Mouse (Mus musculus) intestine, postnatal 0 days (tissue): ENCODE measurements at regions not wholly inside any gene's neighbourhood (a gene's known extent, or its start where the extent isn't known, plus 50 kb on each side); places are given as distances from the start of the nearest gene placed in this dataset.

Source experiments
- ATAC-seq: fragments of 200-750 bp; cut with Nextera tagmentation; 2 replicates; pipeline ENCODE4 v1.8.0; 2017; ENCODE audit warnings: mild to moderate bottlenecking, moderate TSS enrichment, moderate library complexity
- H3K27ac ChIP-seq: fragments of 300-500 bp; sonication (generic); 2 replicates; pipeline ENCODE4 v1.5.1; 2014; ENCODE audit warnings: mild to moderate bottlenecking, low read depth, low read length, moderate library complexity
- H3K27me3 ChIP-seq: fragments of 300-500 bp; sonication (generic); replicated peaks from 2 replicates; pipeline ENCODE4 v1.6.1; 2014; ENCODE audit warnings: low read length, mixed read lengths; ENCODE audit not compliant: control insufficient read depth, insufficient read depth
- H3K36me3 ChIP-seq: fragments of 300-500 bp; sonication (generic); 2 replicates; pipeline ENCODE4 v1.6.1; 2014; ENCODE audit warnings: mild to moderate bottlenecking, moderate library complexity; ENCODE audit not compliant: control insufficient read depth, insufficient read depth
- H3K4me1 ChIP-seq: fragments of 300-500 bp; sonication (generic); replicated peaks from 2 replicates; pipeline ENCODE4 v1.6.1; 2014; ENCODE audit warnings: antibody characterized with exemption, low read length, mixed read lengths; ENCODE audit not compliant: control insufficient read depth, insufficient read depth
- H3K4me2 ChIP-seq: fragments of 300-500 bp; sonication (generic); replicated peaks from 2 replicates; pipeline ENCODE4 v1.6.1; 2014; ENCODE audit warnings: low read depth, mild to moderate bottlenecking, moderate library complexity
- H3K4me3 ChIP-seq: fragments of 300-500 bp; sonication (generic); 2 replicates; pipeline ENCODE4 v1.5.1; 2014; ENCODE audit warnings: low read depth, low read length
- H3K9ac ChIP-seq: fragments of 300-500 bp; sonication (generic); 2 replicates; pipeline ENCODE4 v1.6.1; 2014; ENCODE audit warnings: mild to moderate bottlenecking, low read depth, low read length
- H3K9me3 ChIP-seq: fragments of 300-500 bp; sonication (generic); 2 replicates; pipeline ENCODE4 v1.6.1; 2016; ENCODE audit warnings: mixed run types; ENCODE audit not compliant: control insufficient read depth
- CTCF ChIP-seq: sonication (generic); IDR thresholded peaks from 2 replicates; pipeline ENCODE4 v1.5.1; 2016; ENCODE audit warnings: low read depth, mild to moderate bottlenecking, control low read depth, antibody characterized with exemption, moderate library complexity
- WGBS: fragments of 180-500 bp; shearing (Covaris S2); extraction: QIAGEN DNeasy Blood & Tissue Kit; methylation state at CpG from one replicate; pipeline ENCODE4 v1.1.7; 2014; 5-methylcytosine and 5-hydroxymethylcytosine counted together

DNA sequence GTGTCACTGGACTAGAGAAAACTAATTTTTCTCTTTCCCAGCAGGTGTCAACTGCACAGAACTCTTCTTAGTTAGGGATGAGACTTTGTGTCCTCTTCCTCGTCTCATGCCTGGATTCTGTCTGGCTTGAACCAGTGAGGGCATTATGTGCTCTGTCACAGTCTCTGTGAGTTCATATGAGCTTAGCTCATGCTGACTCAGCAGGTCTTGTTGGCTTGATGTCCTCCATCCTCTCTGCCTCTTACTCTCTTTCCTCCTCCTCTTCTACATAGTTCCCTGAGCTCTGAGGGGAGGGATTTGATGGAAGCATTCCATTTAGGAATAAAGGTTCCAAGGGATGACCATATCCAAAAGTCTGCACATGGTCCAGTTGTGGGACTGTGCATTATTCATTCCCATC is 284.7 kb downstream of the Meis1 start:
- Histone ChIP-seq H3K27ac (no peak overlapping the region), H3K4me3 (no peak overlapping the region), H3K36me3 (no peaks in the 10 kb centered on the region), H3K9ac (no peak overlapping the region), H3K27me3 (no peaks in the 10 kb centered on the region), H3K4me2 (no peak overlapping the region), H3K4me1 (no peaks in the 10 kb centered on the region), H3K9me3 (no peaks in the 10 kb centered on the region)
- no peak for ATAC-seq
- TF ChIP-seq CTCF, result no peak
- 91% methylated on average over 1 of the region's 1 CpGs for WGBS

DNA sequence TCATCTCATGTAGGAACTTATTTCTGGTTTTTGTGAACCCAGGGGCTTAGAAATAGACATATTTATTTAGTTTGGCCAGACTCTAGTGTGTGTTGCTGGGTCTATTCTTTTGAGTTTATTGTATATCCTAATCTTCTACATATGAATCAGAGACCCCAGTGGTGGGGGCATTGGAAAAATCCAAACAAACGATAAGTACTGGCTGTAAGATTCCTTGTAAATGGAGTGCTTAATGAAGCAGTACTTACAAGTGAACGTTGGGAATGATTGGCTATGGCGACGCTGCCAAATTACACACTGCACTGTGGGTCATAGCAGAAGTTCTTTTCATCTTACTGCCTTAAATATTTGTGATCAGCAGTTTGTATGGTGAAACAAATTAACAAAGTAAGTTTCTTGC is 289.0 kb downstream of the Meis1 start:
- 60% methylated on average over 4 of the region's 4 CpGs for WGBS
- Histone ChIP-seq H3K27me3 (no peaks in the 10 kb centered on the region), H3K36me3 (no peaks in the 10 kb centered on the region), H3K27ac (no peak overlapping the region), H3K4me2 (no peak overlapping the region), H3K9ac (no peak overlapping the region), H3K4me1 (no peaks in the 10 kb centered on the region), H3K9me3 (no peaks in the 10 kb centered on the region), H3K4me3 (no peak overlapping the region)
- ATAC-seq, result no peak
- TF ChIP-seq CTCF, result no peak

DNA sequence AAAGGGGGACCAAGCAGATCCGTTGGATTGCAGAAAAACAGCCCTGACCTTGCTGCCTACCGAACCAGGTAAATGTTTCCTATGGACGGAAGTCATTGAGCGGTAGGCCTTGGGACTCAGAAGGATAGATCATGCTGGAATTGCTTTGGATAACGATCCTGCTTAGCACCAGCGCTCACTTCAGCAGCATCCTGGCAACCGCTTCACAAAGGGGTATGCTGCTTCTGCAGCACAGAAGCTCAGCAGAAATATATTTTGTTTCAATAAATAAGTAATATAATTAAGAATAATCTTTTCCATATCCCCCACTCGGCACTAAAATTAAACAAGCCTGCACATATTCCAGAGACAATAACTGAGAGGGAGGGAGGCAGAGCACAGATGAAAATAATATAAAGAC is 296.0 kb downstream of the Meis1 start:
- Histone ChIP-seq H3K4me1 (no peaks in the 10 kb centered on the region), H3K9ac (no peak overlapping the region), H3K27ac (no peak overlapping the region), H3K4me2 (no peak overlapping the region), H3K9me3 (no peaks in the 10 kb centered on the region), H3K36me3 (no peaks in the 10 kb centered on the region), H3K4me3 (no peak overlapping the region), H3K27me3 (no peaks in the 10 kb centered on the region)
- no peak for TF ChIP-seq CTCF
- 83% methylated on average over 8 of the region's 8 CpGs for WGBS
- ATAC-seq, result no peak

DNA sequence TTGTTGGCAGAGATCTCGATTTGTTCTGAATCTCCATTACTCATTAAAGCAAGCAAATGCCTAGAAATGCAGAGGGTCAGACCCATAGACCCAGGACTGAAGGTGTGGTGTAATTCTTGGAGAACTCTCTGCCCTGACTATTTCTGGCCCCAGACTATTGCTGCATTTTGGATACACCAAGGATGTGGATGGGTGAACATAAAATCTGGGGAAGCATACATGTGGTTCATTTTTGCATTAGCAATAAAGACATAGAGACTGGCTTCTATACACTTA is 303.0 kb downstream of the Meis1 start:
- ATAC-seq, result no peak
- 62% methylated on average over 1 of the region's 1 CpGs for WGBS
- no peak overlapping the region for H3K9ac ChIP-seq

DNA sequence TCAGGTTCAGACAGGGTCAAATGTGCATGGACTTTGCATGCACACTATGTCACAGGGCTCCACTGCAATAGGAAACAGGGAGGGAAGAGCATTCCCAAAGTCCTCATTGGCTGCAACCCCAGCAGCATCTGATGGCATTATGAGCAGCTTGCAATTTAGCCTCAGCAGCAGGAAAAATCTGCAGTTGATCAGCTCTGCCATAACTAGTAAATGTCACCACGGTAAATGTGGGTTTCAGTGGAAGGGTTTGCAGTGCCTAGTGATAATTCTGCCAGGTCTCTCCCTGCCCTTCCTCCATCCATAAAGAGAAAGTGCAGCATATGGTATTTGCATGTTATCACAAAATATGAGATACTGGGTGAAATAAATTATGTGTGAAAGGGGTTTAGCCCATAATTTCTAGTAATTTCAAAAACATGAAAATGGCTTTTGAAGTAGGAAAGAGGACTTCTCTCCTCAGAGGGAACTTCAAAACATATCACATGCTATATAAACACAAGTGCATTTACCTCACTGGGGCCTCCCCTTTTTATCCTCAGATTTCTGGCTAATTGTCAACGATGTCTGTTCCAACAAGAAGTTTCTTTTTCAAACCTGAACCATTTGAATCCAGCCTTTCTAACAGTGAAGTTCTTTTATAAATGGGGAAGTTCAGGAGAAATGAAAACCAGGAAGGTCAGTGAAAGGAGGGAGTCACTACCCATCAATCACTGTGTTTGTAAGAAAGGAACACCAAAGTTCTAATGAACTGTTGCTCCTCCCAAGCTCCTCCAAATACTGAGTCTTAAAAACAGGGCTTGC is 303.5 kb downstream of the Meis1 start:
- TF ChIP-seq CTCF, result no peak
- Histone ChIP-seq H3K36me3 (no peaks in the 10 kb centered on the region), H3K27me3 (no peaks in the 10 kb centered on the region), H3K4me2 (no peak overlapping the region), H3K4me1 (no peaks in the 10 kb centered on the region), H3K4me3 (no peak overlapping the region), H3K27ac (no peak overlapping the region), H3K9me3 (no peaks in the 10 kb centered on the region), H3K9ac (no peak overlapping the region)
- WGBS, result 51% methylated on average over 2 of the region's 2 CpGs
- ATAC-seq, result no peak

More for the DNA sequence above, 303.0 kb downstream of the Meis1 start:
- no peaks in the 10 kb centered on the region for H3K4me1 ChIP-seq
- H3K4me2 ChIP-seq, result no peak overlapping the region
- H3K9me3 ChIP-seq, result no peaks in the 10 kb centered on the region
- H3K27ac ChIP-seq, result no peak overlapping the region
- H3K27me3 ChIP-seq, result no peaks in the 10 kb centered on the region
- no peak overlapping the region for H3K4me3 ChIP-seq
- no peak for TF ChIP-seq CTCF
- no peaks in the 10 kb centered on the region for H3K36me3 ChIP-seq

DNA sequence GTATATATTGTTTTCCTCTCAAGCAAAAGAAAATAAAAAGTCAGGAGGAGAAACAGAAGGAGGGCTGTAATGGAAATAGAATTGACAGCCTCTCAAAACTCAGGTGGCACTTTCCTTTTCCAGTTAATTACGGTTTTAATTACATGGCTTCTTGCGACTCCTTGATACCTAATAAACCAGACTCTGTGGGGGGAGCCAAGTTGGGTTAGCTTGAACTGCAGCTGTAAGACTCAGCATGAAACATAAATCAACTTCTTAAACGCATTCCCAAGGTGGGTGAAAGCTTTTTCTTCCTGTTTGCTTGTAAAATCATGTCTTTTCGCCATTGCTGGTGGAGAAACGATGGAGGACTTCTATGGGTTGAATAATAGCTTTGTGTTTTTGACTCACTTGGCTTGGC is 304.4 kb downstream of the Meis1 start:
- TF ChIP-seq CTCF, result no peak
- Histone ChIP-seq H3K4me3 (no peak overlapping the region), H3K4me2 (no peak overlapping the region), H3K4me1 (no peaks in the 10 kb centered on the region), H3K27ac (no peak overlapping the region), H3K36me3 (no peaks in the 10 kb centered on the region), H3K9me3 (no peaks in the 10 kb centered on the region), H3K9ac (no peak overlapping the region), H3K27me3 (no peaks in the 10 kb centered on the region)
- WGBS, result 77% methylated on average over 5 of the region's 5 CpGs
- no peak for ATAC-seq

DNA sequence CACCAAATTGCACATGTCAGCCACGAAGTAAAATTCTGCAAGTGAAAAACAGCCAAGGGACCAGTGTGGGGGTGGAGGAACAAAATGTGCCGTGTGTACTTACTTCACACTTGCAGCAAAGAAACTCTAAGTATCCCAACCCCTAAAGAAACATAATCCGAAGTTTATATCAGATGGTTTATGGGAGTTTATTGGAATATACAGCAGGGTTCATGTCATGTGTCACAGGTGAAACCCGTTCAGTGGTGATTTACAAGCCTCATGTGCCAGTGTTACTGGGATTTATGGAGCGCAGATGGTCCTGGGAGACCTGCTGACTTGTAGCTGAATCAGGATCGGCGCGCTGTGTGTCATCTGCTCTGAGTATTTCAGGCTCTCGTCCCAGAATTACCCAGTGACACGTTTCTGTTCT is 306.1 kb downstream of the Meis1 start:
- Histone ChIP-seq H3K9me3 (no peaks in the 10 kb centered on the region), H3K27ac (no peak overlapping the region), H3K4me2 (no peak overlapping the region), H3K36me3 (no peaks in the 10 kb centered on the region), H3K4me1 (no peaks in the 10 kb centered on the region), H3K9ac (no peak overlapping the region), H3K27me3 (no peaks in the 10 kb centered on the region), H3K4me3 (no peak overlapping the region)
- WGBS, result 65% methylated on average over 10 of the region's 10 CpGs
- TF ChIP-seq CTCF, result no peak
- no peak for ATAC-seq
